Mouse (Mus musculus): ENCODE data around the gene St8sia1.

St8sia1 gene

GRCm38 (mm10) chr6:142979665-142980660 is 15.7 kb upstream of the St8sia1 start:
- DNase-seq: peak; percentile 51

GRCm38 (mm10) chr6:142977221-142977620 is 13.0 kb upstream of the St8sia1 start:
- DNase-seq: no peak

- no peak for DNase-seq
These were observed 9.0 kb upstream of the St8sia1 start for GRCm38 (mm10) chr6:142973289-142973688.

GRCm38 (mm10) chr6:142972205-142972604 is 8.0 kb upstream of the St8sia1 start:
- no peak for DNase-seq

- DNase-seq: no peak
These were observed 3.2 kb upstream of the St8sia1 start for GRCm38 (mm10) chr6:142967407-142967806.

- DNase-seq: peak; percentile 92
These were observed 506 bp upstream of the St8sia1 start for GRCm38 (mm10) chr6:142964531-142965385.

- no peak for DNase-seq
These were observed 674 bp downstream of the St8sia1 start for GRCm38 (mm10) chr6:142963480-142964075.

- DNase-seq: no peak
These were observed 1.4 kb downstream of the St8sia1 start for GRCm38 (mm10) chr6:142962881-142963280.

- DNase-seq: no peak
These were observed 1.8 kb downstream of the St8sia1 start for GRCm38 (mm10) chr6:142962476-142962875.

- DNase-seq: no peak
These were observed 2.4 kb downstream of the St8sia1 start for GRCm38 (mm10) chr6:142961721-142962455.

GRCm38 (mm10) chr6:142956556-142956955 is 7.7 kb downstream of the St8sia1 start:
- no peak for DNase-seq

GRCm38 (mm10) chr6:142955281-142955680 is 9.0 kb downstream of the St8sia1 start:
- DNase-seq: no peak

- no peak for DNase-seq
These were observed 11.1 kb downstream of the St8sia1 start for GRCm38 (mm10) chr6:142953189-142953588.

- DNase-seq: no peak
These were observed 11.8 kb downstream of the St8sia1 start for GRCm38 (mm10) chr6:142952361-142952954.

- no peak for DNase-seq
These were observed 12.5 kb downstream of the St8sia1 start for GRCm38 (mm10) chr6:142951564-142952308.

- DNase-seq: no peak
These were observed 13.9 kb downstream of the St8sia1 start for GRCm38 (mm10) chr6:142950354-142950753.

- DNase-seq: no peak
These were observed 15.3 kb downstream of the St8sia1 start for GRCm38 (mm10) chr6:142948955-142949357.

- no peak for DNase-seq
These were observed 17.2 kb downstream of the St8sia1 start for GRCm38 (mm10) chr6:142947029-142947428.

- peak; percentile 30 for DNase-seq
These were observed 18.0 kb downstream of the St8sia1 start for GRCm38 (mm10) chr6:142946069-142946871.

- DNase-seq: no peak
These were observed 18.8 kb downstream of the St8sia1 start for GRCm38 (mm10) chr6:142945461-142945860.
